Mouse (Mus musculus): ENCODE results near the gene Lmf1.

GRCm38 (mm10) chr17:25614723-25615510 is 36.0 kb downstream of the Lmf1 start:
- TF ChIP-seq CTCF (IDR thresholded peaks at IDR 0.05) (no peak), EP300 (IDR thresholded peaks at IDR 0.05; ENCODE audit: insufficient read depth, low read depth, low read length) (no peak)

Measured in heart, adult 2 months (tissue).